ENCODE assay signal across 17 mouse cellular contexts in genomic region chr12:102701691-102702207, GRCm38 (mm10). TPM values are rescaled to one million over a fixed set of nuclear protein-coding genes. Genes with fewer than 3 reads are reported as not detected.
A peak's percentile ranks its signal among the peaks of the same experiment; 100 is the strongest.
DNase-seq lines count a peak whose midpoint lies in the region; ATAC-seq lines count a peak whose summit lies in the region.
"Had no signal": no experiment of that assay in that cellular context is flagged by ENCODE, and none has a peak within 500 bp of the region (broad histone marks: within the 10 kb centered on the region; RNA-seq: fewer than 3 reads in every experiment).

No protein-coding gene starts in this region.

- peak overlapping the region; percentile 98 for H3K4me3 ChIP-seq in brown adipose tissue, adult 24 weeks (ENCODE audit: insufficient read depth, low read depth, low read length)
- H3K4me3 ChIP-seq in hindbrain, embryonic 13.5 days = no peak overlapping the region
- no peak overlapping the region for H3K4me3 ChIP-seq in midbrain, embryonic 15.5 days
- H3K4me3 ChIP-seq: heart, adult 2 months had no signal

- ATAC-seq in hindbrain, embryonic 13.5 days (ENCODE audit: low FRiP score) = no peak
- ATAC-seq in midbrain, embryonic 15.5 days (replicated peaks) = no peak
- ATAC-seq in megakaryocyte progenitor cell, adult 5-6 weeks (replicated peaks; ENCODE audit: poor library complexity) = no peak

- 91% methylated on average over 5 of the region's 5 CpGs for WGBS in hindbrain, embryonic 13.5 days
- 85% methylated on average over 5 of the region's 5 CpGs for WGBS in midbrain, embryonic 15.5 days

- H3K4me2 ChIP-seq in hindbrain, embryonic 13.5 days = peak overlapping the region; percentile 87
- H3K4me2 ChIP-seq in midbrain, embryonic 15.5 days = peak overlapping the region; percentile 75; the same call in 1 of the 2 replicates

- no peaks in the 10 kb centered on the region for H3K27me3 ChIP-seq in hindbrain, embryonic 13.5 days
- H3K27me3 ChIP-seq in midbrain, embryonic 15.5 days (replicated peaks) = no peaks in the 10 kb centered on the region
- H3K27me3 ChIP-seq: embryonic facial prominence, embryonic 15.5 days had no signal

- peaks cover 19% of the 10 kb centered on the region for H3K4me1 ChIP-seq in brown adipose tissue, adult 24 weeks (ENCODE audit: control insufficient read depth, insufficient read depth, insufficient read length, low read length)
- H3K4me1 ChIP-seq in hindbrain, embryonic 13.5 days (replicated peaks) = peaks cover 75% of the 10 kb centered on the region
- H3K4me1 ChIP-seq in midbrain, embryonic 15.5 days = peaks cover 59% of the 10 kb centered on the region

- H3K9me3 ChIP-seq in hindbrain, embryonic 13.5 days = no peaks in the 10 kb centered on the region
- no peaks in the 10 kb centered on the region for H3K9me3 ChIP-seq in midbrain, embryonic 15.5 days
- H3K9me3 ChIP-seq: embryonic facial prominence, embryonic 15.5 days; limb, embryonic 15.5 days had no signal

- DNase-seq in heart, adult 11 months = peak; percentile 90
- DNase-seq in heart, adult 9 months (ENCODE audit: low spot score in 2 of 2) = no peak
- DNase-seq in retina, postnatal 1 day = no peak
- DNase-seq in gastrocnemius, postnatal 25 days = no peak

- H3K9ac ChIP-seq in hindbrain, embryonic 13.5 days = no peak overlapping the region
- no peak overlapping the region for H3K9ac ChIP-seq in midbrain, embryonic 15.5 days
- H3K9ac ChIP-seq: embryonic facial prominence, embryonic 15.5 days; limb, embryonic 15.5 days; lung, embryonic 14.5 days had no signal

- H3K36me3 ChIP-seq in hindbrain, embryonic 13.5 days = no peaks in the 10 kb centered on the region
- no peaks in the 10 kb centered on the region for H3K36me3 ChIP-seq in midbrain, embryonic 15.5 days (replicated peaks)
- H3K36me3 ChIP-seq: embryonic facial prominence, embryonic 15.5 days; limb, embryonic 15.5 days had no signal

- peak overlapping the region; percentile 41 for H3K27ac ChIP-seq in brown adipose tissue, adult 24 weeks (replicated peaks; ENCODE audit: low read depth, low read length)
- H3K27ac ChIP-seq in hindbrain, embryonic 13.5 days = no peak overlapping the region
- H3K27ac ChIP-seq in midbrain, embryonic 15.5 days = no peak overlapping the region
- H3K27ac ChIP-seq: limb, embryonic 15.5 days had no signal

RNA-seq across cellular contexts. Expression of gene Itpk1, which starts 3.0 kb away (rescaled TPM):
- 65.8 and 126 TPM in 2 replicates for polyA plus RNA-seq in brown adipose tissue, adult 24 weeks (2012; ENCODE audit: insufficient read depth, insufficient read length, missing spikeins)
- 23.0 and 23.4 TPM in 2 replicates for polyA plus RNA-seq in hindbrain, embryonic 13.5 days (2015; fragmentation: Nextera tagmentation; extraction: Ambion mirVana)
- 34.1 and 34.6 TPM in 2 replicates for polyA plus RNA-seq in midbrain, embryonic 15.5 days (2015; fragmentation: Nextera tagmentation; extraction: Ambion mirVana)
- total RNA-seq in gastrocnemius, postnatal 25 days (2021) = 1 to 10 TPM; 5.2 to 6.5 TPM
- total RNA-seq in megakaryocyte progenitor cell, adult 5-6 weeks (2015) = 8.6 and 10.5 TPM in 2 replicates
- 15.1 and 15.3 TPM in 2 replicates for total RNA-seq in megakaryocyte progenitor cell, adult 5-6 weeks (2017)

RNA-seq across cellular contexts. Expression of gene Moap1, which starts 41.7 kb away (rescaled TPM):
- polyA plus RNA-seq in brown adipose tissue, adult 24 weeks (2012; ENCODE audit: insufficient read depth, insufficient read length, missing spikeins) = 1.6 and 2.3 TPM in 2 replicates
- 51.7 and 54.3 TPM in 2 replicates for polyA plus RNA-seq in hindbrain, embryonic 13.5 days (2015; fragmentation: Nextera tagmentation; extraction: Ambion mirVana)
- polyA plus RNA-seq in midbrain, embryonic 15.5 days (2015; fragmentation: Nextera tagmentation; extraction: Ambion mirVana) = 73.2 and 73.3 TPM in 2 replicates
- total RNA-seq in gastrocnemius, postnatal 25 days (2021) = 1 to 10 TPM; 3.7 to 4.6 TPM
- total RNA-seq in megakaryocyte progenitor cell, adult 5-6 weeks (2015) = 8.0 and 13.3 TPM in 2 replicates
- total RNA-seq in megakaryocyte progenitor cell, adult 5-6 weeks (2017) = 2.7 and 10.3 TPM in 2 replicates

RNA-seq across cellular contexts. Expression of gene Tmem251, which starts 41.8 kb away (rescaled TPM):
- polyA plus RNA-seq in brown adipose tissue, adult 24 weeks (2012; ENCODE audit: insufficient read depth, insufficient read length, missing spikeins) = 3.5 and 4.7 TPM in 2 replicates
- polyA plus RNA-seq in hindbrain, embryonic 13.5 days (2015; fragmentation: Nextera tagmentation; extraction: Ambion mirVana) = 11.5 and 12.2 TPM in 2 replicates
- polyA plus RNA-seq in midbrain, embryonic 15.5 days (2015; fragmentation: Nextera tagmentation; extraction: Ambion mirVana) = 11.9 and 13.2 TPM in 2 replicates
- 1 to 10 TPM; 1.8 to 2.9 TPM for total RNA-seq in gastrocnemius, postnatal 25 days (2021)
- 8.0 and 10.6 TPM in 2 replicates for total RNA-seq in megakaryocyte progenitor cell, adult 5-6 weeks (2015)
- 8.3 and 8.8 TPM in 2 replicates for total RNA-seq in megakaryocyte progenitor cell, adult 5-6 weeks (2017)

RNA-seq across cellular contexts. Expression of gene Gm28051, which starts 55.8 kb away (rescaled TPM):
- polyA plus RNA-seq in brown adipose tissue, adult 24 weeks (2012; ENCODE audit: insufficient read depth, insufficient read length, missing spikeins) = not detected in 2 replicates
- polyA plus RNA-seq in hindbrain, embryonic 13.5 days (2015; fragmentation: Nextera tagmentation; extraction: Ambion mirVana) = not detected in 2 replicates
- not detected in 2 replicates for polyA plus RNA-seq in midbrain, embryonic 15.5 days (2015; fragmentation: Nextera tagmentation; extraction: Ambion mirVana)
- total RNA-seq in gastrocnemius, postnatal 25 days (2021) = not detected
- total RNA-seq in megakaryocyte progenitor cell, adult 5-6 weeks (2015) = not detected in 2 replicates
- total RNA-seq in megakaryocyte progenitor cell, adult 5-6 weeks (2017) = not detected in 2 replicates
- total RNA-seq: heart, adult 2 months; heart, postnatal 25 days; layer of hippocampus, postnatal 36 days; megakaryocyte, adult 5-6 weeks had no signal
- polyA plus RNA-seq: embryonic facial prominence, embryonic 15.5 days; heart, adult 2 months; kidney, postnatal 0 days; limb, embryonic 15.5 days; lung, embryonic 14.5 days; neural tube, embryonic 11.5 days had no signal

RNA-seq across cellular contexts. Expression of gene Gon7, which starts 55.9 kb away (rescaled TPM):
- polyA plus RNA-seq in brown adipose tissue, adult 24 weeks (2012; ENCODE audit: insufficient read depth, insufficient read length, missing spikeins) = 7.5 and 8.8 TPM in 2 replicates
- 53.2 and 55.3 TPM in 2 replicates for polyA plus RNA-seq in hindbrain, embryonic 13.5 days (2015; fragmentation: Nextera tagmentation; extraction: Ambion mirVana)
- 46.7 and 51.0 TPM in 2 replicates for polyA plus RNA-seq in midbrain, embryonic 15.5 days (2015; fragmentation: Nextera tagmentation; extraction: Ambion mirVana)
- total RNA-seq in gastrocnemius, postnatal 25 days (2021) = 10 to 100 TPM in 1 of 2 experiments, 1 to 10 TPM in 1; 6.5 to 10.1 TPM
- 19.6 and 19.7 TPM in 2 replicates for total RNA-seq in megakaryocyte progenitor cell, adult 5-6 weeks (2015)
- total RNA-seq in megakaryocyte progenitor cell, adult 5-6 weeks (2017) = 17.5 and 18.0 TPM in 2 replicates

Comparison
In these comparisons a context has a peak if more than half of its experiments do, and no peak if none do; other contexts are left out.
1. RNA of gene Moap1, which starts 41.7 kb away (polyA plus RNA-seq): 73.2 to 73.3 TPM in midbrain, embryonic 15.5 days and 51.7 to 54.3 TPM in hindbrain, embryonic 13.5 days; 1.6 to 2.3 TPM in brown adipose tissue, adult 24 weeks; every median in the first group is over 10 times any median in the second.